Mouse (Mus musculus) activated CD4-positive, CD25-positive, alpha-beta regulatory T cell, adult 4 months (primary cell): ENCODE data around the gene Pirt. TPM values are rescaled to one million over a fixed set of nuclear protein-coding genes. Genes with fewer than 3 reads are reported as not detected.
A peak's percentile ranks its signal among the peaks of the same experiment; 100 is the strongest.

Experiments
- ATAC-seq: one replicate; pipeline ENCODE4 v1.8.0; 2017
- polyA plus RNA-seq, 2 experiments: library from polyadenylated mRNA; unstranded; fragments of 100-300 nt; shearing (Covaris generic); gene quantifications; one replicate each; pipeline ENCODE4 v1.2.1; 2017

The Pirt gene
- not detected for polyA plus RNA-seq

DNA sequence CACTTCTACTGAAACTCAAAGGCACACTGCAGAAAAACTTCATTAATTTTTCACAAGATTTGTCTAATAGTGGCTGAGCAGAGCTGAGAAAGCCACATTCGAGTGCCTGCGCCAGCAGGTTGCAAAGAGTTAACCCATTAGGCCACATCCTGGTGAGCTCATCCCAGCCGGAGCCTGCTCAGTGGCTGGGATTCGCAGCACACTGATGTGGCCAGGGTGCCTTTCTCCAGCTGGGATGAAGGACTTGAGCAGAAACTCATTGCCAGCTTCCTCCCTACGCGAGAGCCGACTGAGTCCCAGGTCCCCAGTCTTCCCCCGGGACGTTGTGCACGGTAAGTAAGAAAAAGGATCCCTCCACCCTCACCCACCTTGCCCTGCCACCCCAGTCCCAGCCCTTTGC is at the start of gene Pirt:
TSS of gene Pirt (plus strand) at position 171 of the 400 bp plus-strand sequence.
- no peak for ATAC-seq

DNA sequence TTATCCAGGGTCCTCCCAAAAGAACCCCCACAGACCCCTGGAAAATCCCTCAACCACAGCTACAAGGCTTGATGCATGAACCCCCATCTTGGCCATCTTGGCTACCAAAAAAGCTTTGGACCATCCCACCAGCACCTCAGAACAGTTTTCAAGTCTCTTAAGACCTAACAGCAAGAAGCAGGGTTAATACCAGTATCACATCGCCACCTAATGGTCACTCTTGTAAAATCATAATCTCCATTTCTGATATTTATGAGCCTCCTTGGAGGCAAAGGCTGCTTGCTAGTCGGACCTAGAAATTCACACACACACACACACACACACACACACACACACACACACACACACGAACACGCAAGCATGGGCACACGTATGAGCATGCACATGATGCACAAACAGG is 40.1 kb upstream of the Pirt start:
- no peak for ATAC-seq

DNA sequence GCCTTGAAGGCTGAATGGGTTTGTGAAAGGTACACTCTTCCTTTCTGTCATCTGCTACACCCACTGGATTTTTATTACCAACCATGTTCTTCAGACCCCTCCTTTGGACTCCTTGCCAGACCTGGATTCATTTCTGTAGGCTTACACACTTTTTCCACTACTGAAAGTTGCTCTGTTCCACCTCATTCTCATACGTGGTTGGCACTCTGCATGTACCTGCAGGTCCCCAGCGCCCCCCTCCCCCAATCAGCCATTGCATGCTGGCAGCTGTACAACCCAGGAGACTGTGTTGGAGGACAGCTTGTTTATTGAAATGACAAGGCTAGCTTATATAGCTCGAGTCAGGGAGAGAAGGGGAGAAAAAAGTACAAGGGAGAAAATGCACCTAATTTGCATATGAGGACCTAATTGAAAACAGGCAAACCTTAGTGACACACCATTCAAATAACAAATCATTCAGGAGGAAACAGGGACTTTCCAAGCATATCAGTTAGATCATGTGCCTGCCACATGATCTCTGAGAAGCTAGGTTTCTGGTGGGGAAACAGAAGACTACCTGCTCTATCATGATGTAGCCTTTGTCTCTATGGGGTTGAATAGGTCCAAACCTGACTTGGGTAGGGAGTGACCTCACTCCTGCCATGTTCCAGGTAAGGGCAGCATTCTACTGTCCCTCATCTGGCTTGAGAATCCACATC is 38.9 kb upstream of the Pirt start:
- ATAC-seq: no peak

DNA sequence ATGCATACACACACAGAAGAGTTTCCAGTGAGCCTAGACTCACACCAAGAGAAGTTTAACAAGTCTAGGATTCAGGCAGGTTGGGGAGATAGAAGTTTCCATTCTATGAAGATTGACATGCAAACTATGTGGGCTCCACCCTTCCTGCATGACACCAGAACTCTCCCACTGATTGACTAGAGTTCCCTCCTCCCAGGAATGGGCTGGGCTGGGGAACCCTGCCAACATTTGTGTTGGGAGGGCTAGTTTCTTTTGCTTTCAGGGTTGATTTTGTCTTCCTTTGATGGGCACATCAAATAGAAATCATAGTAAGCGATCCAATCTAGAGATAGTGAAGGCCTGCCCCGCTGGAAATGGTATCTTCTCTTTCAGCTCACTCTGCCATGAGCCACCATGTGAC is 30.5 kb upstream of the Pirt start:
- ATAC-seq: no peak

DNA sequence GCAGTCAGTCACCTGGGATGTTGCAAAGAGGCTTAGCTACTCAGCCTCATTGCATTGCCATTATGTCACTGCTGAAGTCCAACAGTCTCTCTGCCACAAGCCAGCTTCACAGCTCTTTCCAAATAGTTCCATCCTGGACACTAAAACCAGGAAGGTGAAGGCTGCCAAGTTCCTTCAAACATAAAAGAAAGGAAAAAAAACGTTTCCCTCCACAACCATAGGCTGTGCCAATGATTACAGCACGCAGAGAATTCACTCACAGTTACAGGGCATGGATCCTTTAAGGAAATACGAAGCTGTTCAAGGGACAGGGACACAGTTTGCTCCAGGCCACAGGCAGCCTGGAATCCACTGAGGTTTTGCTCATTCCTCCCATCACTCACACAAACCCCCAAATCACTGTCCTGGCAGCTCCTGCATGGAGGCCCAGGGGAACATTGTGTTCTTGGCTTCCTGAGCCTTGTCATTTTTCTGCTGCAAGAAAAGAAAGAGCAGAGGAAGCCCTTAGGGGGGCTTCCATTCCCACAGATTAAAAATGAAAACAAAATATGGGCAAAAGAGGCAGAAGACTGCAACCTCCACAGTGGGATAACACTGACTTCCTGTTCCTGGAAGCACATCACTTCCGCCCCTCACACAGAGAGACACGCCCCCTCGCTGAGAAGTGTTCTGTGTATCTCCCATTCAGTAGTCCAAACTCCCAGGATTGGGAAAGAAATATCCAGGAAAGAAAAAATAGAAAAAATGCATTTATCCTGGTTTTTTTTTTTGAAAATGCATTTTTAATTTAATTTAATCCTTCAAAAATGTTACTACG is 29.3 kb upstream of the Pirt start:
- ATAC-seq: no peak

DNA sequence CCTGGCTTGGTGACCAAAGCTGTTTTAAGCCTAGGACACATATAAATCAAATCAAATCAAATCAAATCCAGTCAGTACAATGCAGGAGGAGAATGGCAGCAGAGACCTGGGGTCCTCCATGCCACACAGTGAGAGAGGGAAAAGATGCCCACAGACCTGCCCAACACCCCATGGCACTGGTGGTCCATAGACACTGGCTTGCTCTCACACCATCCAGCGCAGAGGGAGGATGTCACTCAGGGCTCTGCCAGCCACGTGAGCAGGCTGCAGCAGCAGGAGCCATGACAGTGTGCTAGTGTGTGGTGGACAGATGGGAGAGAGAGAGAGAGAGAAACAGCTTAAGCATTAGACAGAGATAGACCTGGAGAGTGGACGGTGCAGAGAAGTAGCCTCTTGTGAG is 19.2 kb upstream of the Pirt start:
- ATAC-seq: no peak

DNA sequence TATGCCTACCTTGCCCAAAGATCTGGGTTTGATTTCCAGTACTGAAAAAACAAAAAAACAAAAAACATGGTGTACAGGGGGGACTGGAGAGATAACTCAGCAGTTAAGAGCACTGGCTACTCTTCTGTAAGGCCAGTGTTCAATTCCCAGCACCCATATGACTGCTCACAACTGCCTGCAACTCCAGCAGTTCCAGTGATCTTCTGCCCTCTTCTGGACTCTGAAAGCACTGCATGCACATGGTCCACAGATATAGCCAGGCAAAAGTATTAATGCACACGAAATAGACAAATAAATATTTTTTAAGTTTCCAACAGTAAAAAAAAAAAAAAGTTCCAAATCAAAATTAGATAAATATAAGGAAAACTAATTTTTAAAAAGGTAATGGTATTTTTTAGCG is 13.0 kb upstream of the Pirt start:
- ATAC-seq: no peak

DNA sequence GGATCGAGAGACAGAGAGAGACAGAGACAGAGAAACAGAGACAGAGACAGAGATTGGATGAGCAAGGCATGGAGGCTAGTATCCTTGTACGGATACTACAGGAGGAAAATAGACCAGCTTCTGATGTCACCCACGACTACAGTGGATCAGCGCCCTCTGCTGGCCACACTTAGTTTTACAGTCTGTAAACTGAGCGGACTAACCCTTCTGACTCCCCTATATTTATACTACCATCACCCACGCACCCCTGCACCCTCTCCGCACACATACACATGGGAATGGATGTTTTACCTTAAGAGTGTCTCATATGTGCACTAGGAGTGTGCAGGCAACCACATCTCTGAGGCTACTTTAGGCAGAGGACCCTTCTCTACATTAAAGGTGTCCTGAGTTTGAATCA is 12.4 kb upstream of the Pirt start:
- ATAC-seq: peak; percentile 40

DNA sequence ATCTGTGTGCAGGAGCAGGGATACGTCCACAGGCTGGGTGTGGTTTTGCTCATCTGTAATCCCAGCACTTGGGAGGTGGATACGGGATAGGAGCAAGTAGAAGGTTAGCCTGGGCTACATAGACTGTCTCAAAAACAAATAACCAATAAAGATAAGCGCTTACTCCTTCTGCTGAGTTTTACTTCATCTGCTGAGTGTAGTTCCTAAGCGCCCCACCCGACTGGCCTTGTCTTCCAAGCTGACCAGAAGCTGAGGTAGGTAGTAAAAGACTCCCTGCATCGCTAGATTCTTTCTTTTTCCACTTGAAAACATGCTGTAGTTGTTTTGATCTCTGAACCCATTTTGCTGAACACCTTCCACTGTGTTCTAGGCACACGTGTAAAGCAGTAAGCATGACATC is 9.0 kb upstream of the Pirt start:
- ATAC-seq: no peak

DNA sequence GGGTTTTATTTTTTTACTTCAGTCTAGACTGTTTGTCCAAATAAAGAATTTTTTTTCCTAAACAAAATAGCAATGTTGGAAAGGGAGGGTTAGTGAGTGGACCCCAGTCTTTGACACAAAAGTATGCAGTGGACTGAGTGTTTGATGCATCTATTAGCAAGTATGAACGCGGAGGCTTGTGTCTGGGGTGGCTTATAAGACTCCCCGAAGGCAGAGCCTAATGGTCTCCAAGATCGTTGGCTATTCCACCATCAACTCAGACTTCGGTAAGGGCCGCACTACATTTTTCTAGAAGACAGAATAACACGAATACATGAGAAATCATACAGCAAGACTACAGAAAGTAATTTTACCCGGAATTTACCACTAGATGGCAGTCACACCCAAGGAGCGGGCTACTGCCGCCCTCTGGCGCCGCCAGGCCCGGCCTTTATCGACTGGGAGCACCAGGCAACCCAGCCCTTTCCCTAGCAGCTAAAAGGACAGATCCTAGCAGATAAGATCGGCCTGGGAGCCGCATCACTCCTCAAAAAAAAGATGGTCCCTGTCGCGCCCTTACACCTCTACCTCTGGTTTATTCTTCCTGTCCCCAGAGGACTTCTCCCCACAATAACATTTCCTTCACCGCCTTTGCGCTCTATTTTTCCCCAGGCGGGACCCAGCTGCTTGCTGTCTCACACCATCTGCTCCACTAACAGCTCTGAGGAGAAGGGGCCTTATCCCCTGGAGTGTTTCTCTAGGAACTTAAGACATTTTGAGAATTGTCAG is 6.0 kb upstream of the Pirt start:
- peak; percentile 61 for ATAC-seq

DNA sequence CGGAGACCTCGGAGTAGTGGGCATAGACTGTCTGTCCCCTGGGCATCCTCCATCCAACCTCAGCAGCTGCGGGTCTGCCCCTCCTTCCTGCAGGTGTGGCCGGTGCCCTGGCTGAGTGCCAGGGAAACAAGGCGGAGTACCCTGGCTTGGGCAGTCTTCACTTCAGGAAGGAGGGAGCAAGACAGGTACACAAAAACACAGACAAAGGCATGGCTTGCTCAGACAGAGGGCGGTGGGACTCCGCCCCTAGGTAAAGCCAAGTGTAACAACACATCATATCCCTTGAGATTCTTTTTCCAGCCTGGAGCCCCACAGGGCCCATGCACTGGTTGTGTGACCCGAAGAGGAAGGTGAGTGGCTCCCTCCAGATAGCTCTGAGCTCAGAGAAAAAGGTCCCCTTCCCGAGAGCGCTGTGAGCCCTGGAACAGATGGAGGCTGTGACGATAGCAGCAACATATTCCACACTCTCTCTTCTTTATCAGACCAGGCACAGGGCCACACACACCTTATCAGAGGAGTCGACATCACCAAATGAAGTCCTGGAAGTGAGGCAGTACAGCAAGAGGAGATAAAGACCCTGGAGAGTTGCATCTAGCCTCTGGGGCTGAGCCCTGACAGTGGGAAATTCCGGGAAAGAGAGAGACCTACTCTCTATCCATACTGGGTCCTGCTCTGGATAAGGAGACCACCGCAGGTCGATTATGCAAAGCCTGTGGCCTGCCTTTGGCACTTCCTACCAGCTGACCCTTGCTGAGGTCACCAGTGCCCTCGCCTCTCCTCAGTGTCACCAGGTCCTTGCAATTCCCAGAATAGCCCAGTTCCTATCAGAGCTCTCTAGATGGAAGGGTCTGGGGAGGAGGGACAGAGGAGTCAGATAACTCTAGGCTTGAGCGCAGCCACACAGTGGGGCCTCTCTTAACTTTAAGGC is 1.0 kb downstream of the Pirt start:
- ATAC-seq: no peak

DNA sequence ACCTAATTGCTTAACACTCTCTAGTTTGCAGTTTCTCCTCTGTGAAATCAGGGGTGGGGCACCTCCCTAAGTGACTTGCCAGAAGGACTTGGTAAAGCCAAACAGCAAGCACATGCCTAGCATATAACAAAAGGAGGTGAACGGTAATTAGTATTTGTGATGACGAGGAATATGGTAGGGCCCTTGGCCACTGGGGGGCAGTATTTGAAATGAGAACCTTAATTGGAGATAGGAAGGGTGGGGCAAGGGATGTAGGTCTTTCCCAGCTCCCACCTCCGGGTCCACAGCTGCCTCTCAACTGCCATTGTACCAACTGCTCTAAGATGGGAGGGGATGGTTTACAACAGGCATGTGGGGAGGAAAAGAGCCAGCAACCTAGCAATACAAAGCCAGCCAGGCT is 2.5 kb downstream of the Pirt start:
- no peak for ATAC-seq

DNA sequence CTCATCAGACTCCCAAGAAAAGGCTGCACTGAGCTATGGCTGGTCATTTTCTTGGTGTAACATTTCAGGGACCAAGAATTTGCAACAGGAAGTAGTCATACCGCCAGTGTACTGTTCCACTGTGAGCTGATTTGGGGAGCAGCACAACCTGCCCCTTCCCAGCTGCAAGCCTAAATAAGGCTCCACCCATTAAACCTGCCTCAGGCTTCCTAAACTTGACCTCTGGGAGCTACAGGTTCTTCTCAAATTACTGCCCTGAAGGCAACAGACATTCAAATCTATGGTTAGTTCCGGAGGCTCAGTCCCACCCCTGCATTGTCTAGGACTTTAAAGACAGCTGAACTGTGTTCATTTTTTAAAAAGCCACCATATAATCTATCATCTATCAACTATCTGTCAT is 8.2 kb downstream of the Pirt start:
- ATAC-seq: no peak

DNA sequence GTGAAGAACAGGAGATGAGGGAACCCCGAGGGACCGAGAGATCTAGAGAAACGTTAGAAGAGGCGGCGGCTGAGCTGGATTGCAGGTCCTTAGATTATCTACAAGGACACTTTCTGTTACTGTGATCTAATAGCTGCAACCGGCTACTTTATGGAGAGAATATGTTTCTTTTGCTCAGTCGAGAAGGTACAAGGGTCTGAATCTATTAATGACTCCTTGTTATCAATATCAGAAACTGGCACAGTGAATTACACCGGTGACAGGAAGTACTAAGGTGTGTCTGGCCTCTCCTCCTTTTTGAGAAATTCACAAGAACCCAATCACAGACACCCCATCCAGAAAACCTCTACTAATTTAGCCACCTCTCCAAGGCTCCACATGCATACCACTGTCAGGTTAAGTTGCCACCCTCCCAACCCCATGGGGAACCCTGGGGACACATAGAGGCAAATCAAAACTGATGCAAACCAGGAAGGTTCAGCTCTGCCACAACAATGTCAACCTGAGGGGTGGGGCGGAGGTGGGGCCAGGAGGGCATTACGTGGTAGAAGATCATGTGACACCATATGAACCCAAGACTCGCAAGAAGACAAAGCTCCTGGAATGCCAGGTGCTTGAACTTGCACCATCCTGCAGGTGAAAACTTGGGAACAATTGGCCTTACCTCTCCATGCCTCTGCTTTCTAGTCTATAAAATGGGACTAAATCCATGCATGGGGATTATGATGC is 12.5 kb downstream of the Pirt start:
- no peak for ATAC-seq

DNA sequence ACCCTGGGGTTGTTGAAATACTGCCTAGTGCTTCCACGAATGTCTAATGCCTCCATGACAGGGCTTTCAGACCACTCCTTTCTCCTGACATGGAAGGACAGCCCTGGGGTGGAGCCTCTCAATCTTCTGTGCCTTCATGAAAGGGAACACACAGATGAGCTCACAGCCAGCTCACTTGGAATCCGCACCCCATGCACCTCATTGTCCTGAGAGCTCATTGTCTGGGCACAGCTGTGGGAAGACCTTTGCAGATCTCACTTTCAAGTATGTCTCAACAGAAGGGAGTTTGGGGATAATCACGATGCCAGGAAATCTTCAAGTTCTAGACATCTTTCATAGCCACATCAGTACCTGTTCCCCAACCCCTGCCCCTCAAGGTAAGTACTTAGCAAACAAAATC is 16.5 kb downstream of the Pirt start:
- ATAC-seq: no peak

DNA sequence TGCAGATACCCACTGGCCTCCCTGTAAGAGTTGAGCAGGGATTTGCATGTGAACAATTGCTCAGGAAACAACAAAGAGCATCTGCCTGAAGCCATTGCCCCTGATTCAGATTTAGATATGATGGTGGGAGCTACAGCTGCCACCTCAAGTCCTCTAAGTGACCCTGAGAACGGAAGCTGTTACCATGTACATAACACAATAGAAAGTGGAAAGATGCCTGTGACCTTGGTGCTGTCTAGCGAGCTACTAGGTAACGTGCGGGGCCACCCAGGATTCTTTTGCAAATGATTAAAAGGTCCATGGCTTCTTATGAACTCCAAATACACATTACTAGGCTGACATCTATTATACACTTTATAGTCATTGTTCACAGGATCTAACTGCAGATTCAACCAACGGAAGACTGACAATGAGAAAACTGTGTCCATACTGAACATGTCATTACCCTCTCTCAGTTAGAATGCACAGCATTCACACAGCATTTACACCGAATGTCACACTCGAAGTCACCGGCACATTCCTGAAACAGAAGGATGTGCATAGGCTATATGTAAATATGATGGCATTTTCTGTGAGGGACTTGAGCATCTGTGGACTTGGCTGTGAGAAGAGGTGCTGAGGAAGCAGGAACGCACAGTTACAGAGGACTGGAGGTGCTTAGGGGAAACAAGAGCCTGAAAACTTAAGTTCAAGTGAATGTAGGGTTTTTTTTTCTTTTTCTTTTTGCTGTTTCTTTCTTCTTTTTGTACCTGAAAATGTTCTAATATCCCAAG is 21.2 kb downstream of the Pirt start:
- ATAC-seq: no peak

DNA sequence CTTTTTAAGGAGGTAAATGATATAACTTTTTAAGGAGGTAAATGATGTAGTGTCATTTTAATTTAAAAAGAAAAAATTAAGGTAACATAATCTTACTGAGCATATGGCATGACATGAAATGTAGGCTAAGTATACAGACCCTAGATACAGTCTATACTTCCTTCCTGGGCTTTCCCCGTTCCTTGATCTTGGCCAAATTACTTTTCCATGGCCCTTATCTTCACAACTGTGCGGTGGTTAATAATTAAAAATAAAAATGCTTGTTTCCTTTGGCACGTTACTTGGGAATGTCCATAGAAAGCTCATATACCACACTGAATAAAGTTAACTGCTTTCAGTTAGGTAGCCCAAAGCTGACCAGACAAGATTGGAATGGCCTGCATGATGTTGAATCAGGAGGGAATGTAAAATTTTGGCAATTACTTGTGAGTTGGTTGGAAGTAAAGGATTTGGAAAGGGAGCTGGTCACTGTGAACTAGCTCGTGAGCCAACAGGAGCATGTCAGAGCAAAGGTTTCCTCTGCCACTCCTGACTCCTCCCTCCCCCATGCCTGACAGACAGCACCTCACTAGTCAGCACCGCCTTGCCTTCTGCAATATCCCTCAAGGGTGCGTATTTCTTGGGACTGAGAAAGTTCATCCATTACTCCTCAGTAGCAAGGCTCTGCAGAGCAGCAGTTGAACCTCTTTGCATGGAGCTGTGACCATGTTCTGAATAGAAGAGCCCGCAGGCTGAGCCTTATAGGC is 22.8 kb downstream of the Pirt start:
- ATAC-seq: no peak

DNA sequence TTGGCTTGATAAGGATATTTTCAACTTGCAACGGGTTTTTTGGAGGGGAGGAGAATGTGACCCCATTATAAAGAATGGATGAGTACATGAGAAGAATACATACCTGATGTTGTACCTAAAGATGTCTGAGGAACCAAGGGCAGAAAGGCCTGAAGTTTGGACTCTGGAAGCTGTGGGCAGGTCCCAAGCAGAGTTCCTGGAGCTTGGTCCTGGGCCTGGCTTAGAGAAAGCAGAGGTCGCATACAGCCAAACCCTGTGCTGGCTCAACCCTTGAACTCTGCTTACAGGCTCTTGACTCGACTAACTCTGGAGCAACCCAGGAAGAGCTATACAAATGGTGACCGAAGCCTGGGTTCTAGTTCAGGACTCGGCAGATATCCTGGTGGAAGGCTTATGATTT is 30.2 kb downstream of the Pirt start:
- ATAC-seq: no peak

DNA sequence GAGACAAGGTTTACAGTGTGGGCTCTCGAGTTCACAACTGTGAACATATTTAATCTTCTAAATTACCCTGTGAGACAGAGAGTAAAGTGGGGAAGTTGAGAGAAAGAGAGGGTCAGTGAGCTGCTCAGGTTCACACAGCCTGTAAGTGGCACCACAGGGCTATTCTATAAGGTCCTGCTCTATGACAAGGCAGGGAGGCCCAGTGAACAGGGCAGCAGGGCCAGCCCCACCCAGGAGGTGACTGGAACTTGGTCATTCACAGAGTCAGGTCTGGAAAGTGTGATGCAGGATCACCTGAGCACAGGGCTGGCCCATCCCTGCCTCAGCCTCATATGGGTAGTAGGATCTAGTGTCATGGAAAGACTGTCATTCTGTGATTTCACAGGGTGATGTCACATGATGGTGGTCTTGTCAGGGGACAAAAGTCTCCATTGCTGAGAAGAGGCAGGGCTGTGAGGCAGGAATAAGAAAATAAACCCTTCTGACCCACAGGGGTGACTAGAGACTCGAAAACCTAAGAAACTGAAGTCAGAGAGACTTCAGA is 33.5 kb downstream of the Pirt start:
- ATAC-seq: no peak

DNA sequence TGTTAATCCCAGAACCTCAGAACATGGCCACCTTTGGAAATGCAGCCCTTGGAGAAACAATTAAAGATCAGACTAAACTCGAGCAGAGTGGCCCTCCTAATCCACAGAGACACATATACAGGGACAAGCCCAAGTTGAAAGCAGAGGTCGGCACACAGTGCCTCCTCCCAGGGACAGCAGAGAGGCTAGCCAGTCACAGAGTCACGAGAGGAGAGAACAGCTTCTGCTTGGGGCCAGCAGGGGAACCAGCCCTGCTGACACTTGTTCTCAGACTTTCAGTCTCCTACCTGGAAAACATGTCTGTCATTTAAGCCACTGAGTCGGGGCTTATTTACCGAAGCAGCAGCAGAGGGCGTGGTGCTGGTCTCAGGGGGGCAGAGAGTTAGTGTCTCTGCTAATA is 34.7 kb downstream of the Pirt start:
- ATAC-seq: no peak
